Mouse (Mus musculus): ENCODE results near the gene Abcg4. TPM values are rescaled to one million over a fixed set of nuclear protein-coding genes. Genes with fewer than 3 reads are reported as not detected.

The Abcg4 gene
- polyA plus RNA-seq, 1 experiment, result 12.3 TPM

DNA sequence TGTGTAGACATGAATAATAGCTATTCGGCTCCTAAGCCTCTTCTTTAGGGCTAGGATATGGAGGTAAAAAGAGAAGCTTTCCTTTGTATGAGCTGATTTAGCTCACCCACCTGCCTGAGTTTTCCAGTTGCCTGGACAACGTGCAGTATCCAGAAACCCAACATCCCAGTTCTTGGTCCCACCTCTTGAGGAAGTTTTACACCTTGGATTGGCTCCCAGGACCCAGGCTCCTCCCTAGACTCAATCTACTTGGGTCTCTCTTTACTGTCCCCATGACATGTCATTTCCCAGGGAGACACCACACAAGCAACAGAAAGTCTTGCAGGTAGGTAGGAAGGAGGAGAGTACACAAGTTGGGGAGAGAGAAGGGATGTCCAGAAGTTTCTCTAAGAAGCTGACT lies 48.0 kb downstream of the Abcg4 start, which contains the start of gene Ccdc153:
Gene Ccdc153, plus strand, starts transcription at position 278 of the 400 bp plus-strand sequence.
- H3K4me1 ChIP-seq (ENCODE audit: control insufficient read depth, insufficient read depth, insufficient read length), result peaks cover 17% of the 10 kb centered on the region

DNA sequence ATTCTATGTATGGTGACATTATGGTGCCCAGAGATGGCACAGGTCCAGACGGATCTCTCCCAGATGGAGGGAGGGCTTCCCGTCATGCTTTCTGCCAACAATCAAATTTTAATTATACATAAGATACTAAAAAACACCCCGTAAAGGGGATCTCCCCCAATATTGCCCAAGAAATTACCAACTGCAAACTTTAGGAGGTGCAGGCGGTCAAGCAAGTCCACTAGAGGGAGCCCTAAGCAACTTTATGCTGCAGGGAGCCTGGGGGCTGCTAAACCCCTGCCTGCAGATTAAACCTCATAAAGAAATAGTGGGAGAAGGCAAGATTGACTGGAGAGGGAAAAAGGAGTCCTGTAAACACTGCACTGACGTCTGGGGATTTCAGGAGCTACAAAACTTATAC lies 49.0 kb downstream of the Abcg4 start:
- TF ChIP-seq POLR2A (IDR thresholded peaks at IDR 0.05; ENCODE audit: low read depth, low read length), result no peak
- TF ChIP-seq CTCF (IDR thresholded peaks at IDR 0.05; ENCODE audit: extremely low read depth, insufficient read depth, insufficient read length, insufficient replicate concordance), result peak; percentile 69; the same call in 1 of the 2 replicates
- Histone ChIP-seq H3K4me1 (ENCODE audit: control insufficient read depth, insufficient read depth, insufficient read length) (peaks cover 18% of the 10 kb centered on the region), H3K4me3 (ENCODE audit: extremely low read depth, insufficient read depth, insufficient read length) (no peak overlapping the region), H3K27ac (ENCODE audit: insufficient read depth, low read length) (no peak overlapping the region), H3K36me3 (ENCODE audit: control insufficient read depth, insufficient read depth, low read length) (no peaks in the 10 kb centered on the region), H3K27me3 (ENCODE audit: control insufficient read depth, insufficient read depth, low read length) (no peaks in the 10 kb centered on the region)
- WGBS, result 16% methylated on average over 5 of the region's 5 CpGs
- DNase-seq (ENCODE audit: low read depth in 1 of 2, low spot score in 2 of 2), result peak in 1 of 2 experiments; percentile 49

More for the DNA sequence above, 48.0 kb downstream of the Abcg4 start, which contains the start of gene Ccdc153:
- H3K27ac ChIP-seq (ENCODE audit: insufficient read depth, low read length), result no peak within 1 kb of the TSS
- no peaks in the 10 kb centered on the region for H3K36me3 ChIP-seq (ENCODE audit: control insufficient read depth, insufficient read depth, low read length)
- TF ChIP-seq CTCF (IDR thresholded peaks at IDR 0.05; ENCODE audit: extremely low read depth, insufficient read depth, insufficient read length, insufficient replicate concordance) (no peak), POLR2A (IDR thresholded peaks at IDR 0.05; ENCODE audit: low read depth, low read length) (no peak)
- no peak for DNase-seq (ENCODE audit: low read depth in 1 of 2, low spot score in 2 of 2)
- H3K4me3 ChIP-seq (ENCODE audit: extremely low read depth, insufficient read depth, insufficient read length), result no peak within 1 kb of the TSS
- H3K27me3 ChIP-seq (ENCODE audit: control insufficient read depth, insufficient read depth, low read length), result no peaks in the 10 kb centered on the region
- 68% methylated on average over 2 of the region's 2 CpGs for WGBS

DNA sequence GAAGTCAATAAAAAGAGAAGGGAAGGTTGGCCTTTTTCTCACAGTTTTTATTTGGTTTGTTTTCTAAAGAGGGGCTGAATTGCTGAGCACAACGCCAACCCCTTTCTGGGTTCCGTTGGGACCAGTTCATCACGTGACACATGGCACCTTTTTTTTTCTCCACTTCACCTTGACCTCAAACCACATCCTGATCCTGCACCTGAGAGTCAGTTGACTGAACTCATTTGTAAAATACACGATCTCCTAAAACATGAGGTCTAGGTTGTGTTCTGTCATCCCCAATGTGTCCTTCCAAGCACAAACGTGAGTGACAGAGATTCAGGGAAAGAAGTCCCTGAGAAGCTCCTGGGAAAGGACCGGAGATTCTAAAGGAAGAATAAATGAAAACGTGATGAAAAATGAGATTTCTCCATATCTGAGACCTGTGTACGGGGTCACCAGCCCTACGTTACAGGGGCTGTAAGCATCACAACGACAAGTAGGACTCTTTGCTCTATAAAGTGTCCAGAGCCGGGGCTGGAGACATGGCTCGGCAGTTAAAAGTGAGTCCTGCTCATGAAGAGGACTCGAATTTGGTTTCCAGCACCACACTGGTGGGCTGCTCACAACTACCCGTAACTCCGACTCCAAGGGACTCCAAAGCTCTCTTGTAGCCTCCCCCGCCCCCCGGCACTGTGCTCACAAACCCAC lies 49.8 kb downstream of the Abcg4 start:
- Histone ChIP-seq H3K27me3 (ENCODE audit: control insufficient read depth, insufficient read depth, low read length) (no peaks in the 10 kb centered on the region), H3K4me3 (ENCODE audit: extremely low read depth, insufficient read depth, insufficient read length) (no peak overlapping the region), H3K27ac (ENCODE audit: insufficient read depth, low read length) (peak overlapping the region; percentile 66), H3K36me3 (ENCODE audit: control insufficient read depth, insufficient read depth, low read length) (no peaks in the 10 kb centered on the region), H3K4me1 (ENCODE audit: control insufficient read depth, insufficient read depth, insufficient read length) (peaks cover 18% of the 10 kb centered on the region)
- peak; percentile 47 to 67 for DNase-seq (ENCODE audit: low read depth in 1 of 2, low spot score in 2 of 2)
- no peak for TF ChIP-seq POLR2A (IDR thresholded peaks at IDR 0.05; ENCODE audit: low read depth, low read length)
- no peak for TF ChIP-seq CTCF (IDR thresholded peaks at IDR 0.05; ENCODE audit: extremely low read depth, insufficient read depth, insufficient read length, insufficient replicate concordance)
- WGBS, result 62% methylated on average over 17 of the region's 17 CpGs

DNA sequence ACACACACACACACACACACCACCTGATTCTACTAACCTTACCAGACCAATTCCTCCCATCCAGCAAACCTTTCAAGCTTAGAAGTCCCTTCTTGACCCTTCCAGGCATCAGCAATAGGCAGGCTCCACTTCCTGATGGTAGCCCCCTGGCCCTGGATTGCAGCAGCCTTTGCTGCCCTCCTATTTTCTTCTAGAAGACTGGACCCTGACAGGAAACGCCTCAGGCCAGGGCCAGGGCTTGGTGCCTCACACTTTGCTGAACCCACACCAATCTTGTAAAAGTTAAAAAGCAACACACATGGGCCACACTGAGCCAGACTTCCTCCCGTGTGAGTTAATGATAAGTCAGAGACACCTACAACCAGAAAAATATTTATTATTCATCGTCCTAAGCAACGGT lies 51.3 kb downstream of the Abcg4 start:
- H3K4me1 ChIP-seq (ENCODE audit: control insufficient read depth, insufficient read depth, insufficient read length), result peaks cover 19% of the 10 kb centered on the region
- H3K4me3 ChIP-seq (ENCODE audit: extremely low read depth, insufficient read depth, insufficient read length), result no peak overlapping the region
- H3K27ac ChIP-seq (ENCODE audit: insufficient read depth, low read length), result peak overlapping the region; percentile 75
- H3K36me3 ChIP-seq (ENCODE audit: control insufficient read depth, insufficient read depth, low read length), result no peaks in the 10 kb centered on the region
- TF ChIP-seq CTCF (IDR thresholded peaks at IDR 0.05; ENCODE audit: extremely low read depth, insufficient read depth, insufficient read length, insufficient replicate concordance) (no peak), POLR2A (IDR thresholded peaks at IDR 0.05; ENCODE audit: low read depth, low read length) (no peak)
- DNase-seq (ENCODE audit: low read depth in 1 of 2, low spot score in 2 of 2), result no peak
- WGBS, result 69% methylated on average over 4 of the region's 4 CpGs
- no peaks in the 10 kb centered on the region for H3K27me3 ChIP-seq (ENCODE audit: control insufficient read depth, insufficient read depth, low read length)

DNA sequence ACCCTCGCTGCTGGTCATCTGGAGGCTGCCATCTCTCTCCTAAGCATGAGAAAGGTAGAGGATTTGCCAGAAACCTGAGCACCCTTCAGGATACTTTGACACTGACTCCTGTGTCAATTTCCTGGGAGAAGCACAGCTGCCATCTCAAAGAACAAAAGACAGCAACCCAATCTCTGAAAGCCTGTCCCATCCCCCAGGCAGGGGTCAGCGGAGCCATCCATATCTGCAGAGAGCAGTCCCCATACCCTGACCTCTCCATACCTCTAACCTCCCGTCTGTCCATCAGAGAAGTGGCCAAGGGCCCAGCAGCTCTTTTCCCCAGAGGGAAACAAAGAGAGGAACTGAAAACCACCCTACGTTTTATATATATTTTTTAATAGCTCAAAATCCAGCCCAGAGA lies 51.8 kb downstream of the Abcg4 start:
- no peaks in the 10 kb centered on the region for H3K36me3 ChIP-seq (ENCODE audit: control insufficient read depth, insufficient read depth, low read length)
- no peak for TF ChIP-seq CTCF (IDR thresholded peaks at IDR 0.05; ENCODE audit: extremely low read depth, insufficient read depth, insufficient read length, insufficient replicate concordance)
- no peak for TF ChIP-seq POLR2A (IDR thresholded peaks at IDR 0.05; ENCODE audit: low read depth, low read length)
- WGBS, result 59% methylated on average over 4 of the region's 4 CpGs
- peak overlapping the region; percentile 75 for H3K27ac ChIP-seq (ENCODE audit: insufficient read depth, low read length)
- H3K4me1 ChIP-seq (ENCODE audit: control insufficient read depth, insufficient read depth, insufficient read length), result peaks cover 24% of the 10 kb centered on the region
- no peaks in the 10 kb centered on the region for H3K27me3 ChIP-seq (ENCODE audit: control insufficient read depth, insufficient read depth, low read length)
- no peak for DNase-seq (ENCODE audit: low read depth in 1 of 2, low spot score in 2 of 2)
- H3K4me3 ChIP-seq (ENCODE audit: extremely low read depth, insufficient read depth, insufficient read length), result no peak overlapping the region

DNA sequence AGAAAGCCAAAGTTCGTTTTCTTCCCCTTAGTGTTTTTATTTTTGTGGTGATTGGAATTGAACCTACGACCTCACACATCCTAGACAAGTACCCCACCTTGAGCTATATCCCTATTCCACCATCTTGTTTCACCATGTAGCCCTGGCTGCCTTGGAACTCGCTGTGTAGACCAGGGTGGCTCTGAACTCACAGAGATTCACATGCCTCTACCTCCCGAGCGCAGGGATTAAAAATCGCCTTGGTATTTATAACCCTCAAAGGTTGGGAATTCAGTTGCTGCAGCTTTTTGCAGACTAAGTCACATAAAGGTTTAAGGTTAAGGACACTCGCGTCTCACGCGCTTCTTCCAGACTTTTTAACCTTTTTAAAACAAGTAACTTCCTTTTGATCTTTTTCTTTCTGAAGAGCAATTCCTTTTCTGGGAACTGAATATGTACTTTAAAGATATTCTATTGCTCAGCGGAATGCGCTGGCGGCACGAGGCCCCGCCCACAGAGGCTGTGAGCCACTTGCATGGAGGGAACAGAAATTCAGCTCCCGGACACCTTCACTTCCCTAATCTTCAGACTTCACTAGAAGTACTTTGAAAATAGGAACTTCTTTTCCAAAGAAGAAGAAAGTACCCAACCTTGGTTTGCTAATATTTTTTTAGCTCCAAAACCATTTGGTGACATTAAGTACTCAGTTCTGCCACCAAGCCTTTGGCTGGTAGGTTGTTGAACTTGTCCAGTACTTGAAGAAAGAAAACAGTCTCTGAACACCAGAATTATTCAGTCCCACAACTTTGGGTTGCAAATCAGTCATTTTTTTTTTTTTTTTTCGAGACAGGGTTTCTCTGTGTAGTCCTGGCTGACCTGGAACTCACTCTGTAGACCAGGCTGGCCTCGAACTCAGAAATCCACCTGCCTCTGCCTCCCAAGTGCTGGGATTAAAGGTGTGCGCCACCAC lies 53.7 kb downstream of the Abcg4 start:
- no peaks in the 10 kb centered on the region for H3K36me3 ChIP-seq (ENCODE audit: control insufficient read depth, insufficient read depth, low read length)
- H3K4me1 ChIP-seq (ENCODE audit: control insufficient read depth, insufficient read depth, insufficient read length), result peaks cover 25% of the 10 kb centered on the region
- TF ChIP-seq POLR2A (IDR thresholded peaks at IDR 0.05; ENCODE audit: low read depth, low read length), result no peak
- TF ChIP-seq CTCF (IDR thresholded peaks at IDR 0.05; ENCODE audit: extremely low read depth, insufficient read depth, insufficient read length, insufficient replicate concordance), result no peak
- 10% methylated on average over 19 of the region's 19 CpGs for WGBS
- H3K27ac ChIP-seq (ENCODE audit: insufficient read depth, low read length), result peak overlapping the region; percentile 75
- peak in 1 of 2 experiments; percentile 76 for DNase-seq (ENCODE audit: low read depth in 1 of 2, low spot score in 2 of 2)
- no peaks in the 10 kb centered on the region for H3K27me3 ChIP-seq (ENCODE audit: control insufficient read depth, insufficient read depth, low read length)
- peak overlapping the region; percentile 51 for H3K4me3 ChIP-seq (ENCODE audit: extremely low read depth, insufficient read depth, insufficient read length)
